Mouse (Mus musculus): Measurements from ENCODE around the gene Agr3. TPM values are rescaled to one million over a fixed set of nuclear protein-coding genes. Genes with fewer than 3 reads are reported as not detected.

The Agr3 gene
- polyA plus RNA-seq, 1 experiment from 2014 or later = not detected

DNA sequence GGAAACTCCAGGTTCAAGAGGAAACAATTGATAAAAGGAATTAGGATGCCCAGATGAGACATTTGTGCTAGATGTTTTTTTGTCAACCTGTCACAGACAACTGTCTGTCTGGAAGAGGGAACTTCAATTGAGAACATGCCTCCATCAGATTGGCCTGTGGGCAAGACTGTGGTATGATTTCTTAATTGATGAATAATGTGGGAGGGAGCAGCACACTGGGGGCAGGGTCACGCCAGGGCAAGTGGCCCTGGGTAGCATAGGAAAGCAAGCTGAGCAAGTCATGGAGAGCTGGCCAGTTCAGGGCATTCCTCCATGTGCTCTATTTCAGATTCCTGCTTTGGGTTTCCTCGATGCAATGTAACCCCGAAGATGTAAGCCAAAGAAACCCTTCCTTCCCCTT is 50.5 kb downstream of the Agr3 start:
- H3K9me3 ChIP-seq (ENCODE audit: control insufficient read depth, low read length) = no peaks in the 10 kb centered on the region
- H3K9ac ChIP-seq (ENCODE audit: low read depth, low read length) = no peak overlapping the region
- H3K4me2 ChIP-seq = no peak overlapping the region
- DNase-seq (ENCODE audit: low spot score) = no peak
- no peaks in the 10 kb centered on the region for H3K36me3 ChIP-seq (ENCODE audit: control insufficient read depth, insufficient read depth, low read length)
- 57% methylated on average over 3 of the region's 3 CpGs for WGBS
- no peak overlapping the region for H3K4me3 ChIP-seq (ENCODE audit: low read depth, low read length)
- no peak overlapping the region for H3K27ac ChIP-seq (ENCODE audit: low read depth, low read length)
- no peak for ATAC-seq (replicated peaks; ENCODE audit: low FRiP score)
- no peaks in the 10 kb centered on the region for H3K27me3 ChIP-seq (replicated peaks; ENCODE audit: control insufficient read depth, insufficient read depth, low read length)
- no peaks in the 10 kb centered on the region for H3K4me1 ChIP-seq (replicated peaks; ENCODE audit: control insufficient read depth, insufficient read depth, low read length)

DNA sequence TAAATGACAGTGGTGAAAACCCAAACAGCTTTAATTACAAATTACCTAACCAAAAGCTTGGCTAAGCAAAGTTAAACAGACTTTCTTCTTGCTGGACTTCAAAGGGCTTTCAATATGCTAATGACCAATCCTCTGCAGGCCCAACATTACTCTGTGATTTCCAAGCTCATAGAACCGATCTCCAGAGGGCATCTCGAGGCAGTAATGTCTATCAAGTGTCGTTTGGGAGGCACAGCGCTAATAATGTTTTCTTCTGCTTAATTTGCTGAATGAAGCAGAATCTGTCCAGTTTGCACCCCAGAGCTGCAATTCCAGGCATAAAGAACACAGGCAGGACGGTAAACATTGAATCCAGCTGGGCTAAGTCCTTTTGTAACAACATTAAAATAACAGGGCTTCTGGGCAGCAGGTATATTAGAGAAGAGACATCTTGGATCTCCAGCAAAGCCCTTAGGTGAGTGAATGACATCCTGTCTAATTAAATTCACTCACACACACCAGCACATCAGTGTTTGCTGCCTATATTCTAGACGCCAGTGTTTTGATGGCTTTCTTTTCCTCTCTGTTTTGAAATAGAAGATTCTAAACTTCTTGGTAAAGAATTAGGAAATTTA is 52.3 kb downstream of the Agr3 start:
- peaks cover 7% of the 10 kb centered on the region for H3K4me1 ChIP-seq (replicated peaks; ENCODE audit: control insufficient read depth, insufficient read depth, low read length)
- ATAC-seq (replicated peaks; ENCODE audit: low FRiP score) = no peak
- WGBS = 60% methylated on average over 6 of the region's 6 CpGs
- H3K4me3 ChIP-seq (ENCODE audit: low read depth, low read length) = no peak overlapping the region
- no peaks in the 10 kb centered on the region for H3K9me3 ChIP-seq (ENCODE audit: control insufficient read depth, low read length)
- H3K4me2 ChIP-seq = no peak overlapping the region
- no peak overlapping the region for H3K27ac ChIP-seq (ENCODE audit: low read depth, low read length)
- no peak for DNase-seq (ENCODE audit: low spot score)
- no peak overlapping the region for H3K9ac ChIP-seq (ENCODE audit: low read depth, low read length)
- H3K36me3 ChIP-seq (ENCODE audit: control insufficient read depth, insufficient read depth, low read length) = no peaks in the 10 kb centered on the region
- H3K27me3 ChIP-seq (replicated peaks; ENCODE audit: control insufficient read depth, insufficient read depth, low read length) = no peaks in the 10 kb centered on the region

DNA sequence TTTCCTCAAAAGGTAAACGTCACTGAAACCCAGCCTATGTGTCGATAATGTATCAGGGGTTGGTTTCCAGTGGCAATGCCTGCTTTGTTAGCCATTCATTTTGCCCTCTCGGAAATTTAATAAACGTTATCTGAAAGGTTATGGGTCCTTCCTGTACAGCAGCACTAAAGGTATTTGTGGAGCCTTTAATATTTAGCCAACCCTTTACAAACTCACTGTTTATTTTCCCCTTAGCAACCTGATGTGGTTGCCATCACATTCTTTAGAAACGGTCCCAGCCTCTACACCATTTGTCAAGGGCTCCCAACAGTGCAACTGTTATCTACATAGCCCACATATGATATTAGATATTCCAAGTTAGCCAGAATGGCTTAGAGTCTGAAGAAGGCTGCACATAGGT is 54.2 kb downstream of the Agr3 start:
- no peak overlapping the region for H3K4me2 ChIP-seq
- no peaks in the 10 kb centered on the region for H3K9me3 ChIP-seq (ENCODE audit: control insufficient read depth, low read length)
- H3K4me1 ChIP-seq (replicated peaks; ENCODE audit: control insufficient read depth, insufficient read depth, low read length) = peaks cover 7% of the 10 kb centered on the region
- no peak overlapping the region for H3K4me3 ChIP-seq (ENCODE audit: low read depth, low read length)
- H3K27me3 ChIP-seq (replicated peaks; ENCODE audit: control insufficient read depth, insufficient read depth, low read length) = no peaks in the 10 kb centered on the region
- no peaks in the 10 kb centered on the region for H3K36me3 ChIP-seq (ENCODE audit: control insufficient read depth, insufficient read depth, low read length)
- H3K27ac ChIP-seq (ENCODE audit: low read depth, low read length) = no peak overlapping the region
- ATAC-seq (replicated peaks; ENCODE audit: low FRiP score) (no peak), DNase-seq (ENCODE audit: low spot score) (no peak)
- no peak overlapping the region for H3K9ac ChIP-seq (ENCODE audit: low read depth, low read length)
- 74% methylated on average over 5 of the region's 5 CpGs for WGBS

DNA sequence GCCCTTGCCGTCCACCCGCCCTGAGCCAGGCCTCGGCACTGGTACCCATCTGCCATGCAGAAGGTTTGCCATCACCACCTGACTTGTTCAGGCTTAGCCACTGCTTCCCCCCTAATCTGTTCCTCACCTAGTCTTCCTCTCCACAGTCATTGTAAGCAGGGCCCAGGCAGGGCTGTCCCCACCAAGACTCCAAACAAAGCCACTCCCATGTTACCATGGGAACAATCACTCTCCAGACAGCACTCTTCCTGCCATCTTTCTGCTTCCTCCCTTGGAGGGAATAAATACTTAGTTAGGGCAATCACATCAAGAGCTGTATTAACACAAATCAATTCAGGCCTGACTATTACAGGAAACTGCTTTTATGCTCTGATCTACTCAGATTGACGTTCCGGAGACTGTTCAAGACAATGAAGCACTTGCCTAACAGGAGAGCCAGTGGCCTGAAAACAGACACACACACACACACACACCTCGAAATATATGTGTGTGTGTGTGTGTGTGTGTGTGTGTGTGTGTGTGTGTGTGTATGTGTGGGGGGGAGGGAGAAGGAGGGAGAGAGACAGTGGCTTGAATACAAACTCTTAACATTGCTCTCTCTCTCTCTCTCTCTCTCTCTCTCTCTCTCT is 56.4 kb downstream of the Agr3 start:
- no peak overlapping the region for H3K4me2 ChIP-seq
- ATAC-seq (replicated peaks; ENCODE audit: low FRiP score) = peak; percentile 91

GRCm38 (mm10) chr12:35983472-35983871 is 58.1 kb downstream of the Agr3 start:
- H3K36me3 ChIP-seq (ENCODE audit: control insufficient read depth, insufficient read depth, low read length) = no peaks in the 10 kb centered on the region
- H3K9me3 ChIP-seq (ENCODE audit: control insufficient read depth, low read length) = no peaks in the 10 kb centered on the region
- H3K27me3 ChIP-seq (replicated peaks; ENCODE audit: control insufficient read depth, insufficient read depth, low read length) = no peaks in the 10 kb centered on the region
- H3K4me1 ChIP-seq (replicated peaks; ENCODE audit: control insufficient read depth, insufficient read depth, low read length) = peaks cover 7% of the 10 kb centered on the region
- no peak overlapping the region for H3K27ac ChIP-seq (ENCODE audit: low read depth, low read length)
- no peak overlapping the region for H3K4me2 ChIP-seq
- no peak overlapping the region for H3K9ac ChIP-seq (ENCODE audit: low read depth, low read length)
- no peak for DNase-seq (ENCODE audit: low spot score)
- no peak for ATAC-seq (replicated peaks; ENCODE audit: low FRiP score)
- no peak overlapping the region for H3K4me3 ChIP-seq (ENCODE audit: low read depth, low read length)
- WGBS = 79% methylated on average over 9 of the region's 9 CpGs

More for the DNA sequence above, 56.4 kb downstream of the Agr3 start:
- no peaks in the 10 kb centered on the region for H3K36me3 ChIP-seq (ENCODE audit: control insufficient read depth, insufficient read depth, low read length)
- no peak overlapping the region for H3K9ac ChIP-seq (ENCODE audit: low read depth, low read length)
- H3K27ac ChIP-seq (ENCODE audit: low read depth, low read length) = no peak overlapping the region
- no peaks in the 10 kb centered on the region for H3K27me3 ChIP-seq (replicated peaks; ENCODE audit: control insufficient read depth, insufficient read depth, low read length)
- WGBS = 35% methylated on average over 6 of the region's 6 CpGs
- no peak for DNase-seq (ENCODE audit: low spot score)
- H3K9me3 ChIP-seq (ENCODE audit: control insufficient read depth, low read length) = no peaks in the 10 kb centered on the region
- no peak overlapping the region for H3K4me3 ChIP-seq (ENCODE audit: low read depth, low read length)
- peaks cover 7% of the 10 kb centered on the region for H3K4me1 ChIP-seq (replicated peaks; ENCODE audit: control insufficient read depth, insufficient read depth, low read length)

GRCm38 (mm10) chr12:35984743-35985142 is 59.3 kb downstream of the Agr3 start:
- H3K4me2 ChIP-seq = no peak overlapping the region
- H3K4me3 ChIP-seq (ENCODE audit: low read depth, low read length) = no peak overlapping the region
- H3K4me1 ChIP-seq (replicated peaks; ENCODE audit: control insufficient read depth, insufficient read depth, low read length) = peaks cover 7% of the 10 kb centered on the region
- ATAC-seq (replicated peaks; ENCODE audit: low FRiP score) (no peak), DNase-seq (ENCODE audit: low spot score) (no peak)
- 86% methylated on average over 5 of the region's 5 CpGs for WGBS
- H3K9ac ChIP-seq (ENCODE audit: low read depth, low read length) = no peak overlapping the region
- H3K36me3 ChIP-seq (ENCODE audit: control insufficient read depth, insufficient read depth, low read length) = no peaks in the 10 kb centered on the region
- H3K27me3 ChIP-seq (replicated peaks; ENCODE audit: control insufficient read depth, insufficient read depth, low read length) = no peaks in the 10 kb centered on the region
- H3K9me3 ChIP-seq (ENCODE audit: control insufficient read depth, low read length) = no peaks in the 10 kb centered on the region
- no peak overlapping the region for H3K27ac ChIP-seq (ENCODE audit: low read depth, low read length)

DNA sequence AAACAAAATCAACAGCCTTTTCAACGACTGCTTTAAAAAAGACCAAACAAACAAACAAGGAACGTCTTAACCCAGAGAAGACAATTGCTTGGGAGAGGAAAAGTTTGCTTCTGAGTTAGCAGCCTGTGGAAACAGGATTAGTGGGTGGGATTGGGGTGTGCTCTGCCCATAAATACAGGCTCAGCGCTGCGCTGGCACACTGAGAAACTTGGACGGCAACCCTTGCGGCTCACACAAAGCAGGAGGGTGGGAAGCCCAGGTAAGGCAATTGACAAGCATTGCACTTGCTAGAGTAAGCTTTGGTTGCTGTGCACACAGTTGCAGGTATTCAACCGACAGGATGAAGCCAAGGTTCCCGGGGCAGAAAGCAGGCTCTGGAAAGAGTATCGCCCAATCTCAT is 67.3 kb downstream of the Agr3 start, which contains the start of gene Agr2:
TSS of gene Agr2 (plus strand) at position 197 of the 400 bp plus-strand sequence.
- H3K27ac ChIP-seq (ENCODE audit: low read depth, low read length) = no peak within 1 kb of the TSS
- no peak within 1 kb of the TSS for H3K4me3 ChIP-seq (ENCODE audit: low read depth, low read length)
- 67% methylated on average over 9 of the region's 9 CpGs for WGBS
- ATAC-seq (replicated peaks; ENCODE audit: low FRiP score) (no peak), DNase-seq (ENCODE audit: low spot score) (no peak)
- H3K9me3 ChIP-seq (ENCODE audit: control insufficient read depth, low read length) = no peaks in the 10 kb centered on the region
- H3K36me3 ChIP-seq (ENCODE audit: control insufficient read depth, insufficient read depth, low read length) = no peaks in the 10 kb centered on the region
- no peaks in the 10 kb centered on the region for H3K4me1 ChIP-seq (replicated peaks; ENCODE audit: control insufficient read depth, insufficient read depth, low read length)
- H3K9ac ChIP-seq (ENCODE audit: low read depth, low read length) = no peak within 1 kb of the TSS
- no peak within 1 kb of the TSS for H3K4me2 ChIP-seq
- H3K27me3 ChIP-seq (replicated peaks; ENCODE audit: control insufficient read depth, insufficient read depth, low read length) = 0 out of 2 replicates have a peak, but pooled peaks cover 2% of the 10 kb centered on the region

GRCm38 (mm10) chr12:35993583-35993982 is 68.2 kb downstream of the Agr3 start:
- H3K9me3 ChIP-seq (ENCODE audit: control insufficient read depth, low read length) = no peaks in the 10 kb centered on the region
- H3K36me3 ChIP-seq (ENCODE audit: control insufficient read depth, insufficient read depth, low read length) = no peaks in the 10 kb centered on the region
- no peak overlapping the region for H3K4me3 ChIP-seq (ENCODE audit: low read depth, low read length)
- H3K27ac ChIP-seq (ENCODE audit: low read depth, low read length) = no peak overlapping the region
- H3K27me3 ChIP-seq (replicated peaks; ENCODE audit: control insufficient read depth, insufficient read depth, low read length) = 0 out of 2 replicates have a peak, but pooled peaks cover 2% of the 10 kb centered on the region
- DNase-seq (ENCODE audit: low spot score) = no peak
- no peak overlapping the region for H3K9ac ChIP-seq (ENCODE audit: low read depth, low read length)
- WGBS = 71% methylated on average over 3 of the region's 3 CpGs
- H3K4me2 ChIP-seq = no peak overlapping the region
- no peak for ATAC-seq (replicated peaks; ENCODE audit: low FRiP score)
- H3K4me1 ChIP-seq (replicated peaks; ENCODE audit: control insufficient read depth, insufficient read depth, low read length) = no peaks in the 10 kb centered on the region

GRCm38 (mm10) chr12:35994098-35994497 is 68.7 kb downstream of the Agr3 start:
- Histone ChIP-seq H3K4me3 (ENCODE audit: low read depth, low read length) (no peak overlapping the region), H3K27me3 (replicated peaks; ENCODE audit: control insufficient read depth, insufficient read depth, low read length) (0 out of 2 replicates have a peak, but pooled peaks cover 2% of the 10 kb centered on the region), H3K9ac (ENCODE audit: low read depth, low read length) (no peak overlapping the region), H3K36me3 (ENCODE audit: control insufficient read depth, insufficient read depth, low read length) (no peaks in the 10 kb centered on the region), H3K4me2 (no peak overlapping the region), H3K27ac (ENCODE audit: low read depth, low read length) (no peak overlapping the region), H3K9me3 (ENCODE audit: control insufficient read depth, low read length) (no peaks in the 10 kb centered on the region), H3K4me1 (replicated peaks; ENCODE audit: control insufficient read depth, insufficient read depth, low read length) (no peaks in the 10 kb centered on the region)
- DNase-seq (ENCODE audit: low spot score) (no peak), ATAC-seq (replicated peaks; ENCODE audit: low FRiP score) (no peak)

Measured in liver, embryonic 11.5 days (tissue).